Mouse (Mus musculus): ENCODE data around the gene Acot8. TPM values are rescaled to one million over a fixed set of nuclear protein-coding genes. Genes with fewer than 3 reads are reported as not detected.

Gene Acot8
- 31.4 and 31.5 TPM in 2 replicates for polyA plus RNA-seq (2012; rRNA removed)

GRCm38 (mm10) chr2:164804533-164805331, at the start of gene Acot8, which contains the start of gene Zswim3:
Gene Acot8 (minus strand): TSS chr2:164804882.
Gene Zswim3 (plus strand): TSS chr2:164805098.
- DNase-seq (ENCODE audit: low read depth), result no peak

- DNase-seq (ENCODE audit: low read depth), result no peak
These were observed 45.4 kb upstream of the Acot8 start for GRCm38 (mm10) chr2:164850061-164850460.

DNA sequence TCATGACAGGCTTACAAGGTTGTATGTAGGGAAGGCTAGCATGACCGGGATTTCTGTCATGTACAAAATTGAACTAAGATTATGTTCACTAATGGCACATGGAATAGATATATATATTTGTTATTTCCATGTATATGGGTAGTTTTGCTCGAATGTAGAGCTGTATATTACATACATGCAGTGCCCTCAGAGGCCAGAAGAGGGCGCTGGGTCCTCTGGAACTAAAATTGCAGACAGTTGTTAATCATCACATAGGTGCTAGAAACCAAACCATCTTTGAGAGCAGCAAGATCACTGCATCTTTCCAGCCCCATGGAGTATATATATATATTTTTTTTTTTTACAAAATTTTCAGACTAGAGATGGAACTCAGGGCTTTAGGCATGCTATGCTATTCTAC, 41.1 kb upstream of the Acot8 start:
- DNase-seq (ENCODE audit: low read depth), result no peak

- DNase-seq (ENCODE audit: low read depth), result no peak
These were observed 30.5 kb upstream of the Acot8 start for GRCm38 (mm10) chr2:164835164-164835563.

DNA sequence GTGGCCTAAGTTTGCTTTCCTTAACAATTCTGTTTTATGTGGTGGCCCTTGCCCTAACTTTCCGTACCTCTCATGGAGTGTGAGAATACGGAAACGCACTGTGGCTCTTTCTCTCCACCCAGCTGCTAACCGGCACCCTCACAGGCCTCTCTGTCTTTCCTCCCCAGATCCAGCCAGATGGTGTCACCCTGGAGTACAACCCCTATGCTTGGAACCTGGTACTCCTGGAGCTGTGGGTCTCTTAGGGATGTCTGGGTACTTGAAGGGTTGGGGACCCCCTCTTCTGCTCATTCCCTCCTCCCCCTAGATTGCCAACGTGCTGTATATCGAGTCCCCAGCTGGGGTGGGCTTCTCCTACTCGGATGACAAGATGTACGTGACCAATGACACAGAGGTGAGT, 29.8 kb upstream of the Acot8 start:
- DNase-seq (ENCODE audit: low read depth), result no peak

DNA sequence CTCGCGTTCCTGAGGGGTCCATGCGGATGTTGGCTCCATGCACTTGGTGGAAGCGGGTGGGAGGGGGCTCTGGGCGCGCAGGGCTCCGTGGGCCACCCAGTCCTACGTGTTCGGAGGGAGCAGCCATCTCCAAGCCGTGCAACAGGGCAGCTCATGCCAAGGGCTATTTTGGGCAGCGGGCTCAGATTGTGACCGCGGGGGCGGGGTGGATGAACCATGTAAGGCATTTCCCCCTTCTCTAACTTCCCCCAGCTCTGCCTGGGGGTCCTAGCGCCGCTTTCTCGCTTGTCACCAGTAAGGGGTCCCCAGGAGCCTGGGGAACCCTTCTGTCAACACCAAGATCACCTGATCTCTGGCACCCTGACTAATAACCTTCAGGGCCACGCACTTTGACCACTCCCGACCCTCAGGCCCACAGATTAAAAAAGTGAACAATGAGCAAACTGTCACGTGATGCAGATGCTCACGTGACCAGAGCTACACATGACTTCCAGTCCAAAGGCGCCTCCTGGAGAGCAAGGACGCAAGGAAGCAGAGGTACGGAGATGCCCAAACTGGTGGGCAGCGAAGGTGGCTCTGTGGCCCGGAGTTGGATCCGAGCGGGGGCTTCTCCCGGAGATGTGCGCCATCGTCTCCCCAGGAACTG, 28.8 kb upstream of the Acot8 start, which contains the start of gene Neurl2:
TSS of gene Neurl2 (minus strand) at position 143 of the 646 bp plus-strand sequence.
- DNase-seq (ENCODE audit: low read depth), result peak; percentile 52

GRCm38 (mm10) chr2:164832748-164833301, 28.1 kb upstream of the Acot8 start, which contains the start of gene Ctsa:
Gene Ctsa (plus strand): TSS chr2:164832873.
- DNase-seq (ENCODE audit: low read depth), result no peak

GRCm38 (mm10) chr2:164832032-164832747, 27.5 kb upstream of the Acot8 start:
- DNase-seq (ENCODE audit: low read depth), result no peak

GRCm38 (mm10) chr2:164831029-164831428, 26.3 kb upstream of the Acot8 start:
- no peak for DNase-seq (ENCODE audit: low read depth)

- DNase-seq (ENCODE audit: low read depth), result no peak
These were observed 24.4 kb upstream of the Acot8 start for GRCm38 (mm10) chr2:164829090-164829489.

- DNase-seq (ENCODE audit: low read depth), result no peak
These were observed 23.8 kb upstream of the Acot8 start, which contains the start of gene Spata25 for GRCm38 (mm10) chr2:164828437-164828836. Gene Spata25 (minus strand): TSS chr2:164828537.

- no peak for DNase-seq (ENCODE audit: low read depth)
These were observed 22.6 kb upstream of the Acot8 start for GRCm38 (mm10) chr2:164827146-164827850.

DNA sequence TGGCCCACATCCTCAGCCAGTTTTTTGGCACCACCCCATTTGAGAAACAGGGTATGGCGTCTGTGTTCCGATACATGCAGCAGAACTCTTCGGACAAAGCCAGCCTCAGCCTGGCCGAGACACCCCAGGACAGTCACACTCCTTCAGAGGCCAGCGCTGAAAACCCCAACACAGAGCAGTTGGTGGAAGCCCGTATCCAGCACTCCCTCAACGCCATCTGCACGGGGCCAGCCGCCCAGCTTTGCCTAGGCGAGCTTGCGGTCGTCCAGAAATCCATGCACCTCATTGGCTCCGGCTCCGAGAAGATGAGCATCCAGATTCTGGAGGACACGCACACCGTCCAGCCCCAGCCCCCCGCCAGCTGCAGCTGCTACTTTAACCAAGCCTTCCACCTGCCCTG, 20.8 kb upstream of the Acot8 start:
- no peak for DNase-seq (ENCODE audit: low read depth)

- DNase-seq (ENCODE audit: low read depth), result no peak
These were observed 19.3 kb upstream of the Acot8 start for GRCm38 (mm10) chr2:164823969-164824368.

- no peak for DNase-seq (ENCODE audit: low read depth)
These were observed 18.5 kb upstream of the Acot8 start for GRCm38 (mm10) chr2:164823181-164823585.

- DNase-seq (ENCODE audit: low read depth), result no peak
These were observed 18.0 kb upstream of the Acot8 start, which contains the start of gene Zswim1 for GRCm38 (mm10) chr2:164822636-164823165. Gene Zswim1 (plus strand): TSS chr2:164822686.

- DNase-seq (ENCODE audit: low read depth), result no peak
These were observed 16.4 kb upstream of the Acot8 start for GRCm38 (mm10) chr2:164821060-164821459.

DNA sequence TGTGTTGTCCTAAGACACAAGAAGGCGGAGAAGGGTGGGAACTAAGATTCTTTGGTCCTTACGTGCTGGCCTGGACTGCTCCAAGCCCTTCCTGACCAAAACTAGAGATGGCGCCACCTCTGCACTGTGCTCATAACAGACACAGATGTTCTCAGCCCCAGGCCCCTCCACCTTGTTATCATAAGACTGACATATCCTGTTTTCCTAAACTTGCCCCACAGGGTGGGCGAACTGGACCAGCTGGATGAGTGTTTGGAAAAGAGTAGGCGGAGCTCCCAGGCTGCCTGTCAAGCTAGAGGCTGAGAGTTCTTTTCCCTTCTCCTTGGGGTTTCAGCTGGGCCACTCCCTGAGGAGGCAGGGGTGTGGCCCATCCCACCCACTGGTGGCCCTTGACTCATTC, 13.0 kb upstream of the Acot8 start:
- no peak for DNase-seq (ENCODE audit: low read depth)

- DNase-seq (ENCODE audit: low read depth), result no peak
These were observed 12.5 kb upstream of the Acot8 start for GRCm38 (mm10) chr2:164817206-164817605.

- DNase-seq (ENCODE audit: low read depth), result no peak
These were observed 11.1 kb upstream of the Acot8 start for GRCm38 (mm10) chr2:164815821-164816220.

DNA sequence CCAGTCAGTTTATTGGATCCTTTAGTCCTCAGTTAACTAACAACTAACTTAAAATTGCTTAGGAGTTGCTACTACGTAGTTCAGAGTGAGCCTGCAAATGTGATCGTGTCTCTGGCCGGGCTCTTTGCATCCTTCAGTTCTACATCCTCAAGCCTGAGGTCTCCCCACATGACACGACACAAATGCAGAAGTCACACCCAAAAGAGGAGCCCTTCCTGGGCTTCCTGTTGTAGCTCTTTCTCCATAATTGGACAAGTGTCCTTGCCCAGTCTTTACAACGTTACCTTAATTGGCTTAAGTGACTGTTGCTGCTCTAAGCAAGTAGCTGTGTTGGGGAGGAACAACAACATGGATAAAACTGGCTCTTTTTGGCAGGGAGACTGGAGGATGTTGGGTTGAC, 10.7 kb upstream of the Acot8 start:
- DNase-seq (ENCODE audit: low read depth), result no peak
